Mouse (Mus musculus) ES-E14 (cell line): ENCODE measurements at regions not wholly inside any gene's neighbourhood (a gene's known extent, or its start where the extent isn't known, plus 50 kb on each side); places are given as distances from the start of the nearest gene placed in this dataset.

ENCODE experiments used
- DNase-seq: peaks from one replicate; pipeline ENCODE4 v3.0.0-alpha.2; 2013; ENCODE audit warnings: low read depth, low spot score
- H3K27ac ChIP-seq: 2 replicates; pipeline ENCODE4 v1.5.1; 2012; ENCODE audit warnings: low read depth, mild to moderate bottlenecking, low read length, moderate library complexity, mixed read lengths; ENCODE audit not compliant: poor library complexity, insufficient read depth, severe bottlenecking
- H3K36me3 ChIP-seq: 2 replicates; pipeline ENCODE4 v1.6.1; 2012; ENCODE audit warnings: mild to moderate bottlenecking, low read length, moderate library complexity, mixed read lengths; ENCODE audit not compliant: control insufficient read depth, poor library complexity, insufficient read depth, severe bottlenecking
- H3K4me1 ChIP-seq, 2 experiments: fragments of 150-350 bp in 1 of 2; sonication (generic) in 1 of 2; 2 replicates each; pipeline ENCODE4 v1.6.1; 2012; ENCODE audit warnings: low read length in 2 of 2, mild to moderate bottlenecking in 1 of 2, mixed read lengths in 1 of 2; ENCODE audit not compliant: control insufficient read depth in 2 of 2, insufficient read depth in 2 of 2, poor library complexity in 1 of 2
- H3K4me3 ChIP-seq, 2 experiments: fragments of 150-350 bp in 1 of 2; sonication (generic) in 1 of 2; 2 replicates each; pipeline ENCODE4 v1.5.1; 2012; ENCODE audit warnings: low read length in 2 of 2, low read depth in 1 of 2, mild to moderate bottlenecking in 1 of 2, mixed read lengths in 1 of 2; ENCODE audit not compliant: insufficient read depth in 1 of 2, poor library complexity in 1 of 2, severe bottlenecking in 1 of 2
- H3K9ac ChIP-seq: 2 replicates; pipeline ENCODE4 v1.6.1; 2012; ENCODE audit warnings: low read depth, mild to moderate bottlenecking, low read length, mixed read lengths; ENCODE audit not compliant: poor library complexity, insufficient read depth, severe bottlenecking
- H3K9me3 ChIP-seq: fragments of 150-350 bp; sonication (generic); 2 replicates; pipeline ENCODE4 v1.6.1; 2012; ENCODE audit warnings: low read depth, mild to moderate bottlenecking, low read length; ENCODE audit not compliant: control insufficient read depth, insufficient read depth
- CHD2 ChIP-seq: IDR thresholded peaks from 2 replicates; pipeline ENCODE4 v1.6.1; 2014; ENCODE audit warnings: mild to moderate bottlenecking, low read depth, low read length, inconsistent platforms
- HCFC1 ChIP-seq: IDR thresholded peaks from 2 replicates; pipeline ENCODE4 v1.6.1; 2012; ENCODE audit warnings: low read length, inconsistent platforms, borderline replicate concordance; ENCODE audit not compliant: insufficient read depth
- MAFK ChIP-seq: IDR thresholded peaks from 2 replicates; pipeline ENCODE4 v1.6.1; 2014; ENCODE audit warnings: mild to moderate bottlenecking, low read depth, low read length, inconsistent platforms; ENCODE audit not compliant: insufficient read depth
- ZC3H11A ChIP-seq: IDR thresholded peaks from 2 replicates; pipeline ENCODE4 v1.6.1; 2012; ENCODE audit warnings: low read depth, mild to moderate bottlenecking, inconsistent platforms, low read length, borderline replicate concordance
- ZNF384 ChIP-seq: IDR thresholded peaks from 2 replicates; pipeline ENCODE4 v1.6.1; 2012; ENCODE audit warnings: low read depth, low read length, inconsistent platforms
- in situ Hi-C, 2 experiments: fragments of 600-800 bp; cut with MboI; formaldehyde crosslinking; loops; one replicate each; pipeline ENCODE4 v1.15.1; 2025; ENCODE audit warnings: low sequenced_read_pairs in 2 of 2, inconsistent platforms in 1 of 2; ENCODE audit not compliant: unreplicated experiment in 2 of 2

DNA sequence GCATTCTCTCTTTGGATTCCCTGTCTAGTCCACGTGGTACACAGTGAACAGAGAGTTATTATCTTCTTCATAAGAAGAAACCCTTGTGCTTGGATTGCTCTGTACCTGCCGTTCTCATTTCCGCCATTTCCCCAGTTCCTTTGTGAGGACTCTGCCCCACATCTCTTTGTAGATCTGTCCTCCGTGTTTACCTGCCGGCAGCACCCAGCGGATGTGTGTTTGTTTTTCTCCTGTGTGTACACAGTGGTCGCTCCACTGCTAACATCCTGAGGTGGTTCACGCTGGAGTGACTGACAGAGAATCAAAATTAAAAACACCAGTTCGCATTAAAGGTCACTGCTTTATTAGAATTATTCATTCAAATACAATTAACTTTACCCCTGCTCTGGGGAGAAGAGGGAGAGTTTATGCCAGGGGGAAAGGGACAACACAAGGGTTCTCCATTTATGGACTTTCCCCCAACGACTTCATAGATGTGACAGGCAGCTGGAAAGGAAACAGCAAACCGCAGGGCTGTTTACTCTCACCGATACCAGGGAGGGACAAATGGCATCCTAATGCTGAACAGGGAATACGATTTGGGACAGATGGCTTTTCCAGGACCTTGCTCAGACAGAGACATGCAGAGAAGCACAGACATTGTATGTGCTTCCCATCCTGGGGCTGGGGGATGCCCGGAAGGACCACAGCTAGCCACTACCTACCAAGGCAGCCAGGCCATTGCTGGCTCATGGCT, 362.5 kb upstream of the Gm765 start:
- no peak overlapping the region for H3K9ac ChIP-seq
- no peaks in the 10 kb centered on the region for H3K36me3 ChIP-seq
- in situ Hi-C loops, result no loop called here
- H3K27ac ChIP-seq, result no peak overlapping the region
- H3K4me1 ChIP-seq, result no peaks in the 10 kb centered on the region
- no peak for DNase-seq
- TF ChIP-seq MAFK (no peak), CHD2 (no peak), ZC3H11A (no peak), HCFC1 (no peak), ZNF384 (no peak)
- H3K9me3 ChIP-seq, result no peaks in the 10 kb centered on the region
- H3K4me3 ChIP-seq, result no peak overlapping the region

DNA sequence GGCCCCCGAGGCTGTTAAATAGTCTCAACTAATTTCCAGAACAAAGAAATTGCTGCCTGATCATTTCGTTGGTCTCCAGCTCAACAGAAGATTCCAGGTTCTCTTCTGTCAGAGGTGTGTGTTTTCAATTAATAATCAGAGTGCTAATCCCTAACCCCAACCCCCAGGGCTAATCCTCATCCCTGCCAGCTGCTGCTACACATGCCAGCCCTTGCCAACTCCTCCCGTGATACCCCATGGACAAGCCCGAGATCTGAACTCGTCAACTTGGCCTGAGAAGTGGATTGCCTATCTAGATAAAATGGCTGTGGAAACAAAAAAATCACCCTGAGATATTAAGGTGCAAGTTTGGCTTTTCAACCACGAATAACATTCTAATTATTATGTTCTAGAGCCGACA, 355.0 kb upstream of the Gm765 start:
- no peak for DNase-seq
- in situ Hi-C loops, result no loop called here
- H3K4me1 ChIP-seq, result no peaks in the 10 kb centered on the region
- H3K4me3 ChIP-seq, result no peak overlapping the region
- TF ChIP-seq HCFC1 (no peak), MAFK (no peak), CHD2 (no peak), ZC3H11A (no peak), ZNF384 (no peak)
- H3K27ac ChIP-seq, result no peak overlapping the region
- H3K9ac ChIP-seq, result no peak overlapping the region
- no peaks in the 10 kb centered on the region for H3K9me3 ChIP-seq
- no peaks in the 10 kb centered on the region for H3K36me3 ChIP-seq

GRCm38 (mm10) chr6:98693411-98693810, 350.9 kb upstream of the Gm765 start:
- in situ Hi-C loops, result no loop called here
- Histone ChIP-seq H3K4me3 (no peak overlapping the region), H3K9ac (no peak overlapping the region), H3K27ac (no peak overlapping the region), H3K36me3 (no peaks in the 10 kb centered on the region), H3K9me3 (no peaks in the 10 kb centered on the region), H3K4me1 (no peaks in the 10 kb centered on the region)
- DNase-seq, result no peak
- no peak for TF ChIP-seq HCFC1
- TF ChIP-seq ZC3H11A, result no peak
- no peak for TF ChIP-seq CHD2
- TF ChIP-seq MAFK, result no peak
- TF ChIP-seq ZNF384, result no peak

GRCm38 (mm10) chr6:98690133-98690532, 347.6 kb upstream of the Gm765 start:
- Histone ChIP-seq H3K4me3 (no peak overlapping the region), H3K9ac (no peak overlapping the region), H3K4me1 (no peaks in the 10 kb centered on the region), H3K27ac (no peak overlapping the region), H3K36me3 (no peaks in the 10 kb centered on the region), H3K9me3 (no peaks in the 10 kb centered on the region)
- in situ Hi-C loops, result no loop called here
- no peak for DNase-seq
- TF ChIP-seq MAFK (no peak), ZC3H11A (no peak), ZNF384 (no peak), HCFC1 (no peak), CHD2 (no peak)

DNA sequence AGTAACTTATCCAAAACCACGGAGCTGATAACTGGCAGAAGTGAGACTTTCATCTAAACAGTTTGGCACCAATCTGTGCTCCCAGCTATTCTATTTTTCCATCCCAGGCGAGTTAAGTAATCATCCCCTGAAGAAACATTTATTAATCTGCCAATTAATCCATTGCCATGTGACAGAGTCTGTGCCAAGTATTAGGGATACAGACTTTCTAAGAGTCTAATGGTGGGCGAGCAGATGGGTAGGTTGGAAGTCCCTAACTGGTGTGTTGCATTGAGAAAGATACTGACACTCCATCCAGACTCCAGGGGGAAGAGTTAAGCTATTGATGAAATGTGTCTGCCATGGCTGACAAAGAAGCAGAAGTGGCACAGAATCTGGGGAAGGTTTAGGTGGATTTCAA, 346.8 kb upstream of the Gm765 start:
- no peak overlapping the region for H3K9ac ChIP-seq
- no peaks in the 10 kb centered on the region for H3K9me3 ChIP-seq
- no peak overlapping the region for H3K27ac ChIP-seq
- H3K36me3 ChIP-seq, result no peaks in the 10 kb centered on the region
- no peaks in the 10 kb centered on the region for H3K4me1 ChIP-seq
- TF ChIP-seq ZC3H11A (no peak), ZNF384 (no peak), MAFK (no peak), HCFC1 (no peak), CHD2 (no peak)
- no peak overlapping the region for H3K4me3 ChIP-seq
- in situ Hi-C loops, result no loop called here
- DNase-seq, result no peak
